Mouse (Mus musculus) forebrain, embryonic 15.5 days (tissue): ENCODE results near the gene Sema3c. TPM values are rescaled to one million over a fixed set of nuclear protein-coding genes. Genes with fewer than 3 reads are reported as not detected.
A peak's percentile ranks its signal among the peaks of the same experiment; 100 is the strongest.
"Not testable (repeated sequence)": the region's sequence is repeated elsewhere in the genome, so short reads cannot be mapped to it uniquely, and the experiment has no call there.

Experiments
- ATAC-seq: fragments of 200-750 bp; cut with Nextera tagmentation; replicated peaks from 2 replicates; pipeline ENCODE4 v1.8.0; 2017; ENCODE audit warnings: mild to moderate bottlenecking, moderate TSS enrichment, moderate library complexity
- H3K27ac ChIP-seq: fragments of 300-500 bp; sonication (generic); replicated peaks from 2 replicates; pipeline ENCODE4 v1.5.1; 2015; ENCODE audit warnings: mild to moderate bottlenecking, inconsistent platforms
- H3K27me3 ChIP-seq: fragments of 300-500 bp; sonication (generic); 2 replicates; pipeline ENCODE4 v1.6.1; 2015; ENCODE audit warnings: inconsistent platforms
- H3K36me3 ChIP-seq: fragments of 300-500 bp; sonication (generic); 2 replicates; pipeline ENCODE4 v1.6.1; 2015; ENCODE audit warnings: mild to moderate bottlenecking, inconsistent platforms
- H3K4me1 ChIP-seq: fragments of 300-500 bp; sonication (generic); 2 replicates; pipeline ENCODE4 v1.6.1; 2015; ENCODE audit warnings: inconsistent platforms
- H3K4me2 ChIP-seq: fragments of 300-500 bp; sonication (generic); replicated peaks from 2 replicates; pipeline ENCODE4 v1.6.1; 2015; ENCODE audit warnings: mild to moderate bottlenecking, inconsistent platforms
- H3K4me3 ChIP-seq: fragments of 300-500 bp; sonication (generic); 2 replicates; pipeline ENCODE4 v1.5.1; 2015; ENCODE audit warnings: mild to moderate bottlenecking, inconsistent platforms
- H3K9ac ChIP-seq: fragments of 300-500 bp; sonication (generic); replicated peaks from 2 replicates; pipeline ENCODE4 v1.6.1; 2015; ENCODE audit warnings: mild to moderate bottlenecking, inconsistent platforms
- H3K9me3 ChIP-seq: fragments of 300-500 bp; sonication (generic); 2 replicates; pipeline ENCODE4 v1.6.1; 2016; ENCODE audit warnings: inconsistent platforms
- whole genome bisulfite sequencing: fragments of 180-500 bp; shearing (Covaris S2); methylation state at CpG from one replicate; pipeline ENCODE4 v1.1.7; 2015; ENCODE audit warnings: mixed read lengths; 5-methylcytosine and 5-hydroxymethylcytosine counted together
- polyA plus RNA-seq: library from polyadenylated mRNA; unstranded; fragments of >200 nt; fragmentation: Nextera tagmentation; extraction: Ambion mirVana; gene quantifications from 2 replicates; pipeline ENCODE4 v1.2.1, GENCODE M21; 2015

The Sema3c gene
- polyA plus RNA-seq: 32.2 and 34.9 TPM in 2 replicates

DNA sequence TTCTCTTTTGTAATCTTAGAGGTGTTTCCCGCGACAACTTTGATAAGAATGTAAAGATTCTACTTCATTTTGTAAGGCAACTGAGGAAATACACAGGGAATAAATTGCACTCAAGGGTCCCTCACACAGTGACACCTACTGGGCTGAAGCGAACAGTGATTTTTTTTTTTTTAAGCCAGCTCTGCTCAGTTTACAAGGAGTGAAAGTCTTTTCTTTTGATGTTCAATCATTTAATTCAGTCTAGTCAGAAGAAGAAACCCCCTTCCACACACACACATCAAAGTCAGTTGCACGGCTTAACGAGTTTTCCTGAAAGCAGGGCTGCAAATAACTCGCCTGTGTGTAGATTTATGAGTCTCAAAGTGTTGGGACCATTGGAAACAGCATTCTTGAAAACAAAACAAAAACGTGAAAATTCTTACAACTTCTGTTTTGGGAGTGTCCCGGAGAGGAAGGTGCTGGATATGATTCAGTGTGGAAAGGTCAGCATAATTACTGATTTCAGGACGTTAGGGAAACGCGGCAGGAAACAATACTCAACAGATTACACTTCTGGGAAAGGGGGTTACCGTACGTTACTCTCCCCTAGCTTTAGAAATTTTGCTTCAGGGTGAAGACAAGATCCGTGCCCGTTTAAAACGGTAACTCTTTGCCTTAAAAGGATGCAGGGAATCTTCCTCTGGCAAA, at the start of gene Sema3c:
Gene Sema3c (plus strand): TSS at position 588 of the 687 bp plus-strand sequence.
- peak; percentile 49 for ATAC-seq
- Histone ChIP-seq H3K27ac (peak within 1 kb of the TSS; percentile 83), H3K9me3 (no peaks in the 10 kb centered on the region), H3K27me3 (no peaks in the 10 kb centered on the region), H3K4me3 (peak within 1 kb of the TSS; percentile 87), H3K36me3 (no peaks in the 10 kb centered on the region), H3K4me1 (peaks cover 15% of the 10 kb centered on the region; the same call in 1 of the 2 replicates), H3K4me2 (peak within 1 kb of the TSS; percentile 88), H3K9ac (peak within 1 kb of the TSS; percentile 75)
- under 1% methylated on average over 16 of the region's 16 CpGs for WGBS

DNA sequence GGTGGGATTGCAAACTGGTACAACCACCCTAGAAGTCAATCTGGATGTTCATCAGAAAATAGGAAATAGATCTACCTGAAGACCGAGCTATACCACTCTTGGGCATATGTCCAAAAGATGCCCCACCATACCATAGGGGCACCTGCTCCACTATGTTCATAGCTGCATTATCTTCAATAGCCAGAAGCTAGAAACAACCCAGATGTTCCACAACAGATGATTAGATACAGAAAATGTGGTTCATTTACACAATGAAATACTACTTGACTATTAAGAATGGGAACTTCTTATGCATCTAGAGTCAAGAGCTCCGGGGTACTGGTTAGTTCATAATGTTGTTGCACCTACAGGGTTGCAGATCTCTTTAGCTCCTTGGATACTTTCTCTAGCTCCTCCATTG, 42.9 kb upstream of the Sema3c start:
- not testable (repeated sequence) for H3K36me3 ChIP-seq, ATAC-seq, H3K4me2 ChIP-seq, H3K4me3 ChIP-seq, H3K4me1 ChIP-seq, H3K9me3 ChIP-seq, H3K9ac ChIP-seq, H3K27me3 ChIP-seq, H3K27ac ChIP-seq
- WGBS: 88% methylated on average over 2 of the region's 2 CpGs

DNA sequence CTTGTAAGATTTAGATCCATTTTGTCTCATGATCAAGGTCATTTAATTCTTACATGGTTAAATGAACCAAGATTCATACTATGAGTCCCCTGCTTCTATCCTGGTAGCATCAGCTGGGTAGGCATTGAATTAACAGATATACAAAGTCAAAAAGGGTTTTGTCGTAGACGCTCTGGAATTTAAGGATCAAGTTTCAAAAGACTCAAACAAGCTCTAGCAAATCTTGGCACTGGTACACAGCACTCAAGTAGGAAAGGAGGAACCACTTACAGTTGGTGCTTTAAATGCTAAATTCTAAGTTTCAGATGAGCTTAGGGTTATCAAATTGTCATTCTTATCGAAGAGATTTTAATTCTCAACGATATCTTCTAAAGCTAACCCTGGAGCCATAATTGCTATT, 30.9 kb upstream of the Sema3c start:
- Histone ChIP-seq H3K27me3 (no peaks in the 10 kb centered on the region), H3K27ac (no peak overlapping the region), H3K9me3 (no peaks in the 10 kb centered on the region), H3K9ac (no peak overlapping the region), H3K4me1 (no peaks in the 10 kb centered on the region), H3K4me3 (no peak overlapping the region), H3K36me3 (no peaks in the 10 kb centered on the region), H3K4me2 (no peak overlapping the region)
- ATAC-seq: no peak
- WGBS: 71% methylated on average over 4 of the region's 4 CpGs

DNA sequence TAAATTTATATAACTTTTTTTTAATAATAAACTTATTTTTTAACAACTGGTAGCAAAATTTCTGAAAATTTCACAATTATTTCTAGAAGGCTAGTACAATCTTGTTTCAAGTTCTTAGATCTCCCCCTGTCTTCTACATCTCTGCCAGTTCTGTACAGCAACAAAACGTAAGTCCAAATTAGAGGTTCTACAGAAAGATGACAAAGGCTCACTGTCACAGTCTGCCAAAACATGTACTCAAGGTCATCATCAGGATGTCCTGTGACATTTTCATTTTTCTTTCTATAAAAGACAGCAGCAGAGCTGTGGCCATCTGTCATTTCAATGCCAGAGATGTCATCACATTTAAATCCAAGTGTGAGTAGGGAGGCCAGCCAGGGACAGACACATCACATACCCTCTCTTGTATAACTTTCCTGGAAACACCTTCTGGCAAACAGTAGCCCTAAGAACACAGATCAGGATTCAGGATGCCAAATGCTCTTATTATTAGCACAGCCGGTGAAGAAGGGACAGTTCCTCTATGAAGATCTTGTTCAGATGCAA, 29.1 kb upstream of the Sema3c start:
- H3K36me3 ChIP-seq: no peaks in the 10 kb centered on the region
- no peak overlapping the region for H3K9ac ChIP-seq
- ATAC-seq: peak; percentile 58
- no peaks in the 10 kb centered on the region for H3K4me1 ChIP-seq
- no peak overlapping the region for H3K27ac ChIP-seq
- no peaks in the 10 kb centered on the region for H3K9me3 ChIP-seq
- H3K27me3 ChIP-seq: no peaks in the 10 kb centered on the region
- H3K4me3 ChIP-seq: no peak overlapping the region
- H3K4me2 ChIP-seq: no peak overlapping the region
- WGBS: 49% methylated on average over 2 of the region's 2 CpGs

DNA sequence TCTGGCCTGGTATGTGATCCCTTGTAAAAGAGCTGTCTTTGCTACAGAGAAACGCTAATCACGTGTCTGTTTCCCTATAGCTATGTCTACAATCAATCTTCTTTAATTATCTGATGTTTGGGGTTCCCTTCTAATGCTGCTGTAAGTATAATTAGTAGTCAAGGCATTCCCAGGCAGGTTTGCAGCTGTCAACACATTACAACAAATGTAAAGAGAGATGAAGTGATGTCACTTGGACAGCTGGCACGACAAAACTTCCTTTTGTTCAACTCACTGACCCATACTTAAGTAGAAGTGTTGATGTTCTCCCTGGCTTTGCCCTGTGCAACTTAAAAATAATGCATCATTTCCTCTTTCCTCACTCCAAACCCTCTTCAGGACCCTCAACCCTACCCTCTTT, 22.4 kb upstream of the Sema3c start:
- Histone ChIP-seq H3K9me3 (no peaks in the 10 kb centered on the region), H3K9ac (no peak overlapping the region), H3K4me3 (no peak overlapping the region), H3K27ac (no peak overlapping the region), H3K27me3 (no peaks in the 10 kb centered on the region), H3K4me2 (no peak overlapping the region), H3K4me1 (no peaks in the 10 kb centered on the region), H3K36me3 (no peaks in the 10 kb centered on the region)
- whole genome bisulfite sequencing: 39% methylated on average over 3 of the region's 3 CpGs
- no peak for ATAC-seq

DNA sequence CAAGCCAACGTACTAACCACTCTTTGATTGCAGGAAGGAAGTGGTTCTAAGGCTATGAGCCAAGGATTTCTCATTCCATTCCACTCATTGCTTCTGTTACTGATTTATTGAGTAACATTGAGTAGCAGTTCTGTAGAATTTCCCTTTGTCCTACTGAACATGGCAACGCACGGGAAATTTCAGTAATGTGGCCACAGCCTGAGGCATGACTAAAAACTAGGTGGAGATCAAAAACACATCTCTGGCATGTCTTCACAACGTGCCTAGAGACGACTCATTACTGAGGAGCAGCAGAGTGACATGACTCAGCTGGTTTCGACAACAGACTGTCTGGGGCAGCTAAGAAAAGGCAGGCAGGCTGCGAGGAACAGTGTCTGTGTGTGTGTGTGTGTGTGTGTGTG, 18.0 kb upstream of the Sema3c start:
- H3K27me3 ChIP-seq: no peaks in the 10 kb centered on the region
- ATAC-seq: peak; percentile 71; the same call in 1 of the 2 replicates
- H3K9me3 ChIP-seq: no peaks in the 10 kb centered on the region
- H3K9ac ChIP-seq: no peak overlapping the region
- H3K4me1 ChIP-seq: no peaks in the 10 kb centered on the region
- no peak overlapping the region for H3K4me2 ChIP-seq
- WGBS: 41% methylated on average over 7 of the region's 7 CpGs
- H3K27ac ChIP-seq: no peak overlapping the region
- H3K36me3 ChIP-seq: no peaks in the 10 kb centered on the region
- no peak overlapping the region for H3K4me3 ChIP-seq

DNA sequence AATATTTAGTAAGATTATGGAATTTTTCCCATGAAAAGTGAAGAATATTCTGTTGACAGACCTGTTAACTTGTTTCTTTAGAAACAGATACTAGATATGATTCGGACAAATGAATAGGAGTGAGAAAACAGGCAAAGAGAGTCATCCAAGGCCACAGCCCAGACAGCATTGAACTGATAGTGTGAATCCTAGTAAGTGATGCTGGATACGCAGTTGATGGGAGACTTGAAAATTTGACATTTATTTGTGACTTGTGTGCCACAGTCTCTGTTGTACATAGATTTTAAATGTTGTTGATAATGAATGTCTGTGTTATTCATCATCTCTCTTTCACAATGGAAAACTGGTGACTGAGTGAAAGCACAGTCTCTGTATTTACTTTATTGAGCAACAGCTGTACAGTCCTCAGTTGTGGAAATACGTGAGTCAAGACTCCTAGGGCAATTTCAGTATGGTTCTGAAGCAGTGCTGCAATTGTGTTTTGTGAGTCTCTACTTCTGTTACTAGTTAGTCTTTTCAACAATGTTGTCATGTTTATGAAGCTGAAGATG, 17.3 kb upstream of the Sema3c start:
- Histone ChIP-seq H3K27me3 (no peaks in the 10 kb centered on the region), H3K9me3 (no peaks in the 10 kb centered on the region), H3K36me3 (no peaks in the 10 kb centered on the region), H3K4me1 (no peaks in the 10 kb centered on the region), H3K4me2 (no peak overlapping the region), H3K9ac (no peak overlapping the region), H3K27ac (no peak overlapping the region), H3K4me3 (no peak overlapping the region)
- WGBS: 93% methylated on average over 3 of the region's 3 CpGs
- ATAC-seq: no peak

DNA sequence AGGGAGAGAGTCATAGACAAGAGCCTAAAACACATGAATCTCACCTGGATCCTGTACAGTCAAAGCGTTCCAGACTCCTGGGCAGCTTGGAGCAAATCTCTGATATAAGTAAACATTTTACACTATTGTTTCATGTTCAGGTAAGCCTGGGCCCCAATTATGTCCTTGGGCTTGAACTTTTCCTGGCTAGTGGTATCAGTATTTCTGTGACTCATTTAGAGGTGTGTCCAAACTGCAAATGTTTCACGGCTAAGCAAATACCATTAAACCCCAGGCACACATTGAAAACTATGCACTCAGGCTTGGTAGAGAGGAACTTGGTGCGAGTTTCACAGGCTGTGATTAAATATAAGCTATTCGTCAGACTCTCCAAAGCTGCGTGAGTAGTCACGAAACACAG, 2.5 kb upstream of the Sema3c start:
- peaks cover 15% of the 10 kb centered on the region; the same call in 1 of the 2 replicates for H3K4me1 ChIP-seq
- H3K9ac ChIP-seq: no peak overlapping the region

DNA sequence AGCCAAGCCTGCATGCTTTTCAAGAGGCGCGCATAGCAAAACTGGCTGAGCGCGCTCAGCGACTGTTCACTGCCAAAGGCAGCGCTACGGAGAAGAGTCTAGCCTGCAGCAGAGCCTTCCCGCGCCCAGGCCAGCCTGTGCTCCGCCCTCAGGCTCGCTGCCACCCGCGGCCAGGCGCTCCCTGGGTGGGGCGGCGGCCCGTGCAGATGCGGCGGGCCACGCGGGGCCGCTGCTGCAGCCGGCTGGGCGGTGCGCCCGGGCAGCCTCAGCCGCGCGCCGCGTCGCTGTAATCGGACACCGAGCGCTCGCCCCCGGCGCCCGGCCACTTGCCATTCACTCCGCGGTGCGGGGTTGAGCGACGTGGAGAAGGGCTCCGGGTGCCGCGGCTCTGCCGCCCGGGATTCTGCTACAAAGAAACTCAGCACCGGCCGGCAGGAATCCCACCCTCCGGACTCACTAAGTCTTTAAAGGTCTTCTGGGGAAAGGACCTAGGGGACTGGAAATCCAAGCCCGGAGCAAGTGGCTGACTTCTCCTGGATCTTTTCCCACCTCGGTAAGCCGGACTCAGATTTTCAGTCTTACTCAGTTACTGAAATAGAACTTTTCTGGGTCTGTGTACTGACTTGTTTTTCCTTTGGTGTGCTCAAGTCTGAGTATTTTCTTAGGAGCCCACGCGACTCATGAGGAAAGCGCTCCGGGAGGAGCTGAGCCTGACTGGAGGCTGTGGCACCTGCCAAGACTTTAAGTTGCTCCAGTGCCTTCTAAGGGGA, 517 bp downstream of the Sema3c start:
- no peaks in the 10 kb centered on the region for H3K27me3 ChIP-seq
- WGBS: under 1% methylated on average over 59 of the region's 59 CpGs
- peak overlapping the region; percentile 87 for H3K4me3 ChIP-seq
- peaks cover 15% of the 10 kb centered on the region; the same call in 1 of the 2 replicates for H3K4me1 ChIP-seq
- peak overlapping the region; percentile 88 for H3K4me2 ChIP-seq
- H3K9me3 ChIP-seq: no peaks in the 10 kb centered on the region
- H3K9ac ChIP-seq: peak overlapping the region; percentile 75
- peak overlapping the region; percentile 83 for H3K27ac ChIP-seq
- ATAC-seq: peak; percentile 96
- H3K36me3 ChIP-seq: no peaks in the 10 kb centered on the region

More for the DNA sequence above, 2.5 kb upstream of the Sema3c start:
- no peaks in the 10 kb centered on the region for H3K36me3 ChIP-seq
- H3K27me3 ChIP-seq: no peaks in the 10 kb centered on the region
- no peak overlapping the region for H3K4me3 ChIP-seq
- no peak overlapping the region for H3K27ac ChIP-seq
- no peaks in the 10 kb centered on the region for H3K9me3 ChIP-seq
- H3K4me2 ChIP-seq: no peak overlapping the region
- no peak for ATAC-seq
- WGBS: 91% methylated on average over 6 of the region's 6 CpGs

DNA sequence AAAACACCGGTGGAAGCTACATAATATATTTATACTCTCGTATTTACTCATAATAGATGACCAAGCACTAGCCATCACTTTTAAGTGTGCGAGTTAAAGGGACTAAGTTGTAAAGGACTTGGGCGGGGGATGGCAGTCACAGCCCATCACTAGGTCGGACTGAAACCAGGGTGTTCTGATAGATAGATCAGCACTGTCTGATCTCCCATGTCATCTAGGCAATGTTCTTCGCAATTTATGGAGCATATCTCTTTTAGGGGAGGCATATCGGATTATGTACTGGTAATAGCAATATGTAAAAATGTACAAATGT, 1.1 kb downstream of the Sema3c start:
- Histone ChIP-seq H3K27ac (peak overlapping the region; percentile 83), H3K4me2 (peak overlapping the region; percentile 88), H3K36me3 (no peaks in the 10 kb centered on the region), H3K9me3 (no peaks in the 10 kb centered on the region), H3K4me3 (peak overlapping the region; percentile 87), H3K9ac (peak overlapping the region; percentile 75), H3K27me3 (no peaks in the 10 kb centered on the region), H3K4me1 (peaks cover 15% of the 10 kb centered on the region; the same call in 1 of the 2 replicates)
- 28% methylated on average over 7 of the region's 7 CpGs for WGBS
- peak; percentile 17; the same call in 1 of the 2 replicates for ATAC-seq

DNA sequence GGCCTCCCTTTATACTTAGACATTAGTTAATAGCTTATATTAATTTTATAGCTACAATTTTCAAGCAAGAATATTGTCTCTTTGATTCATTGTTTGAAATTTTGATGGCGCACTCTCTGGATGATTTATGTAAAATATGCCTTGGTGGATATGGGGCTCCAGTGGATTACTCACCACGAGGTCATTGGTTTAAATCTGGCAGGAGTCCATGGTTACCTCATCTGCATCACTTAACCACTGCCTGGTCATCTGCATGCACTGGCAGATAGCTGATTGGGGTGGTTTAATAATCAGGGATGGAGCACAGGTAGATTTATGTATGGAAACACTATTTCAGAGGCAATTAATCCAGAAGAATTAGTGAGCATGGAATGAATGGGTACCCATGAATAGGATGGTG, 2.0 kb downstream of the Sema3c start:
- H3K4me1 ChIP-seq: peaks cover 15% of the 10 kb centered on the region; the same call in 1 of the 2 replicates
- peak overlapping the region; percentile 88 for H3K4me2 ChIP-seq
- no peak overlapping the region for H3K27ac ChIP-seq
- H3K9me3 ChIP-seq: no peaks in the 10 kb centered on the region
- WGBS: 50% methylated on average over 2 of the region's 2 CpGs
- H3K9ac ChIP-seq: peak overlapping the region; percentile 22; the same call in 1 of the 2 replicates
- no peaks in the 10 kb centered on the region for H3K27me3 ChIP-seq
- no peaks in the 10 kb centered on the region for H3K36me3 ChIP-seq
- ATAC-seq: no peak
- H3K4me3 ChIP-seq: peak overlapping the region; percentile 87

DNA sequence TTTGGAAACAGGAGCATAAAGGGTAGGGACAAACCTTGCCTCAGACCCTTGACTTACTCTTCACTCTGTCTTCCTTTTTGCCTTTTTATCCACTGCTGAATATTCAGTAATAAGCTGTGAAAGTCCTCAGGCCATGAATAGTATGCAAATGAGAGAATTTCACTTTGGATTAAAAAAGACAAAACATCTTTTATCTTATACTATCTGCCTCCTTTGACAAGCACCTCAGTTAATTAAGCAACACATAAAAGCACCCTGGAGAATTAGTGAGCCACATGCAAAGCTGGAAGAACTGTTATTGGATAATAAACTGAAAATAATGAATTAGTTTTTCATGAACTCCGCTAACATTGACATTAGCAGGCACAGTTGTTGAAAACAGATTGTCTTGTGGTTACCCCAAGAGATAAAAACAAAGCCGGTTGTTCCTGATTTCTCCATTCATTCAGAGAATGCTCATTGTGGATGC, 8.0 kb downstream of the Sema3c start:
- no peaks in the 10 kb centered on the region for H3K36me3 ChIP-seq
- ATAC-seq: no peak
- H3K27ac ChIP-seq: no peak overlapping the region
- H3K27me3 ChIP-seq: no peaks in the 10 kb centered on the region
- H3K9ac ChIP-seq: no peak overlapping the region
- WGBS: 8% methylated on average over 2 of the region's 2 CpGs
- peaks cover 17% of the 10 kb centered on the region for H3K4me1 ChIP-seq
- H3K4me2 ChIP-seq: no peak overlapping the region
- H3K4me3 ChIP-seq: no peak overlapping the region
- no peaks in the 10 kb centered on the region for H3K9me3 ChIP-seq
